Mouse (Mus musculus): ENCODE results near the gene Gfy. TPM values are rescaled to one million over a fixed set of nuclear protein-coding genes. Genes with fewer than 3 reads are reported as not detected.
"Not testable (repeated sequence)": the region's sequence is repeated elsewhere in the genome, so short reads cannot be mapped to it uniquely, and the experiment has no call there.

The Gfy gene
- polyA plus RNA-seq, 1 experiment from 2014 or later = not detected

GRCm38 (mm10) chr7:45158991-45159390 lies 20.4 kb downstream of the Gfy start:
- Histone ChIP-seq H3K4me1 (ENCODE audit: control insufficient read depth, insufficient read depth, low read length) (peaks cover 10% of the 10 kb centered on the region), H3K4me3 (ENCODE audit: low read length) (no peak overlapping the region), H3K27ac (ENCODE audit: low read depth, low read length) (no peak overlapping the region), H3K27me3 (ENCODE audit: control insufficient read depth, insufficient read depth, low read length) (peaks cover 16% of the 10 kb centered on the region), H3K9me3 (ENCODE audit: control insufficient read depth, low read length) (no peaks in the 10 kb centered on the region), H3K9ac (ENCODE audit: low read depth, low read length) (no peak overlapping the region), H3K4me2 (replicated peaks; ENCODE audit: low read depth, low read length) (no peak overlapping the region), H3K36me3 (ENCODE audit: control insufficient read depth, insufficient read depth, low read length) (peaks cover 16% of the 10 kb centered on the region; the same call in 1 of the 2 replicates)
- no peak for ATAC-seq (ENCODE audit: low FRiP score, low TSS enrichment)
- 95% methylated on average over 6 of the region's 6 CpGs for WGBS

- Histone ChIP-seq H3K9ac (ENCODE audit: low read depth, low read length) (no peak overlapping the region), H3K27me3 (ENCODE audit: control insufficient read depth, insufficient read depth, low read length) (peaks cover under 1% of the 10 kb centered on the region; the same call in 1 of the 2 replicates), H3K4me1 (ENCODE audit: control insufficient read depth, insufficient read depth, low read length) (peaks cover 10% of the 10 kb centered on the region), H3K27ac (ENCODE audit: low read depth, low read length) (no peak overlapping the region), H3K4me3 (ENCODE audit: low read length) (no peak overlapping the region), H3K4me2 (replicated peaks; ENCODE audit: low read depth, low read length) (no peak overlapping the region), H3K36me3 (ENCODE audit: control insufficient read depth, insufficient read depth, low read length) (peaks cover 16% of the 10 kb centered on the region; the same call in 1 of the 2 replicates), H3K9me3 (ENCODE audit: control insufficient read depth, low read length) (no peaks in the 10 kb centered on the region)
- no peak for ATAC-seq (ENCODE audit: low FRiP score, low TSS enrichment)
- 88% methylated on average over 14 of the region's 14 CpGs for WGBS
Observed at GRCm38 (mm10) chr7:45157459-45157858, 21.9 kb downstream of the Gfy start.

- no peak overlapping the region for H3K9ac ChIP-seq (ENCODE audit: low read depth, low read length)
- ATAC-seq (ENCODE audit: low FRiP score, low TSS enrichment) = no peak
- H3K27me3 ChIP-seq (ENCODE audit: control insufficient read depth, insufficient read depth, low read length) = no peaks in the 10 kb centered on the region
- H3K4me3 ChIP-seq (ENCODE audit: low read length) = no peak overlapping the region
- peaks cover 16% of the 10 kb centered on the region; the same call in 1 of the 2 replicates for H3K36me3 ChIP-seq (ENCODE audit: control insufficient read depth, insufficient read depth, low read length)
- H3K9me3 ChIP-seq (ENCODE audit: control insufficient read depth, low read length) = no peaks in the 10 kb centered on the region
- H3K27ac ChIP-seq (ENCODE audit: low read depth, low read length) = no peak overlapping the region
- peaks cover 16% of the 10 kb centered on the region; the same call in 1 of the 2 replicates for H3K4me1 ChIP-seq (ENCODE audit: control insufficient read depth, insufficient read depth, low read length)
- H3K4me2 ChIP-seq (replicated peaks; ENCODE audit: low read depth, low read length) = no peak overlapping the region
- WGBS = 96% methylated on average over 15 of the region's 15 CpGs
Observed at GRCm38 (mm10) chr7:45156206-45156605, 23.2 kb downstream of the Gfy start.

- Histone ChIP-seq H3K9me3 (ENCODE audit: control insufficient read depth, low read length) (no peaks in the 10 kb centered on the region), H3K9ac (ENCODE audit: low read depth, low read length) (no peak overlapping the region), H3K4me2 (replicated peaks; ENCODE audit: low read depth, low read length) (no peak overlapping the region; the same call in 1 of the 2 replicates), H3K27me3 (ENCODE audit: control insufficient read depth, insufficient read depth, low read length) (no peaks in the 10 kb centered on the region), H3K4me3 (ENCODE audit: low read length) (no peak overlapping the region), H3K36me3 (ENCODE audit: control insufficient read depth, insufficient read depth, low read length) (peaks cover 13% of the 10 kb centered on the region; the same call in 1 of the 2 replicates), H3K27ac (ENCODE audit: low read depth, low read length) (no peak overlapping the region), H3K4me1 (ENCODE audit: control insufficient read depth, insufficient read depth, low read length) (peaks cover 21% of the 10 kb centered on the region)
- 87% methylated on average over 9 of the region's 9 CpGs for WGBS
- ATAC-seq (ENCODE audit: low FRiP score, low TSS enrichment) = no peak
Observed at GRCm38 (mm10) chr7:45155590-45155989, 23.8 kb downstream of the Gfy start.

GRCm38 (mm10) chr7:45154993-45155514 lies 24.3 kb downstream of the Gfy start:
- Histone ChIP-seq H3K9ac (ENCODE audit: low read depth, low read length) (0 out of 2 replicates have a peak overlapping the region, but pooled peaks have one; percentile 78), H3K4me1 (ENCODE audit: control insufficient read depth, insufficient read depth, low read length) (peaks cover 26% of the 10 kb centered on the region), H3K9me3 (ENCODE audit: control insufficient read depth, low read length) (no peaks in the 10 kb centered on the region), H3K27me3 (ENCODE audit: control insufficient read depth, insufficient read depth, low read length) (no peaks in the 10 kb centered on the region), H3K36me3 (ENCODE audit: control insufficient read depth, insufficient read depth, low read length) (peaks cover 12% of the 10 kb centered on the region; the same call in 1 of the 2 replicates), H3K27ac (ENCODE audit: low read depth, low read length) (no peak overlapping the region), H3K4me3 (ENCODE audit: low read length) (peak overlapping the region; percentile 63), H3K4me2 (replicated peaks; ENCODE audit: low read depth, low read length) (peak overlapping the region; percentile 39)
- WGBS = 76% methylated on average over 12 of the region's 12 CpGs
- ATAC-seq (ENCODE audit: low FRiP score, low TSS enrichment) = no peak

GRCm38 (mm10) chr7:45154096-45154992 lies 25.0 kb downstream of the Gfy start, which contains the start of the genes Pih1d1 and Aldh16a1:
Pih1d1 (plus strand) TSS chr7:45154303.
Aldh16a1 (minus strand) TSS chr7:45154584.
- Histone ChIP-seq H3K4me2 (replicated peaks; ENCODE audit: low read depth, low read length) (peak within 1 kb of the TSS; percentile 75), H3K27me3 (ENCODE audit: control insufficient read depth, insufficient read depth, low read length) (no peaks in the 10 kb centered on the region), H3K36me3 (ENCODE audit: control insufficient read depth, insufficient read depth, low read length) (peaks cover 12% of the 10 kb centered on the region; the same call in 1 of the 2 replicates), H3K9me3 (ENCODE audit: control insufficient read depth, low read length) (no peaks in the 10 kb centered on the region), H3K9ac (ENCODE audit: low read depth, low read length) (peak within 1 kb of the TSS; percentile 78), H3K27ac (ENCODE audit: low read depth, low read length) (peak within 1 kb of the TSS; percentile 96), H3K4me3 (ENCODE audit: low read length) (peak within 1 kb of the TSS; percentile 63), H3K4me1 (ENCODE audit: control insufficient read depth, insufficient read depth, low read length) (peaks cover 26% of the 10 kb centered on the region)
- ATAC-seq (ENCODE audit: low FRiP score, low TSS enrichment) = peak; percentile 94
- whole genome bisulfite sequencing = 5% methylated on average over 69 of the region's 69 CpGs

GRCm38 (mm10) chr7:45153586-45153985 lies 25.8 kb downstream of the Gfy start:
- no peaks in the 10 kb centered on the region for H3K9me3 ChIP-seq (ENCODE audit: control insufficient read depth, low read length)
- peaks cover 26% of the 10 kb centered on the region for H3K4me1 ChIP-seq (ENCODE audit: control insufficient read depth, insufficient read depth, low read length)
- H3K27me3 ChIP-seq (ENCODE audit: control insufficient read depth, insufficient read depth, low read length) = no peaks in the 10 kb centered on the region
- H3K27ac ChIP-seq (ENCODE audit: low read depth, low read length) = peak overlapping the region; percentile 96
- H3K36me3 ChIP-seq (ENCODE audit: control insufficient read depth, insufficient read depth, low read length) = peaks cover 10% of the 10 kb centered on the region; the same call in 1 of the 2 replicates
- peak overlapping the region; percentile 63 for H3K4me3 ChIP-seq (ENCODE audit: low read length)
- WGBS = 1% methylated on average over 5 of the region's 5 CpGs
- peak overlapping the region; percentile 75 for H3K4me2 ChIP-seq (replicated peaks; ENCODE audit: low read depth, low read length)
- H3K9ac ChIP-seq (ENCODE audit: low read depth, low read length) = peak overlapping the region; percentile 78
- no peak for ATAC-seq (ENCODE audit: low FRiP score, low TSS enrichment)

- H3K4me3 ChIP-seq (ENCODE audit: low read length) = peak overlapping the region; percentile 63; the same call in 1 of the 2 replicates
- peaks cover 26% of the 10 kb centered on the region for H3K4me1 ChIP-seq (ENCODE audit: control insufficient read depth, insufficient read depth, low read length)
- H3K27me3 ChIP-seq (ENCODE audit: control insufficient read depth, insufficient read depth, low read length); H3K36me3 ChIP-seq (ENCODE audit: control insufficient read depth, insufficient read depth, low read length); H3K27ac ChIP-seq (ENCODE audit: low read depth, low read length); H3K9me3 ChIP-seq (ENCODE audit: control insufficient read depth, low read length); ATAC-seq (ENCODE audit: low FRiP score, low TSS enrichment): not testable (repeated sequence)
- WGBS = 84% methylated on average over 2 of the region's 2 CpGs
- peak overlapping the region; percentile 75; the same call in 1 of the 2 replicates for H3K4me2 ChIP-seq (replicated peaks; ENCODE audit: low read depth, low read length)
- H3K9ac ChIP-seq (ENCODE audit: low read depth, low read length) = peak overlapping the region; percentile 78; the same call in 1 of the 2 replicates
Observed at GRCm38 (mm10) chr7:45153052-45153451, 26.3 kb downstream of the Gfy start.

Data from kidney, embryonic 14.5 days (tissue).